Mouse (Mus musculus) neural tube, embryonic 14.5 days (tissue): ENCODE data around the gene Apex2. TPM values are rescaled to one million over a fixed set of nuclear protein-coding genes. Genes with fewer than 3 reads are reported as not detected.
A peak's percentile ranks its signal among the peaks of the same experiment; 100 is the strongest.
"Not testable (repeated sequence)": the region's sequence is repeated elsewhere in the genome, so short reads cannot be mapped to it uniquely, and the experiment has no call there.

ENCODE experiments used
- ATAC-seq: fragments of 200-750 bp; cut with Nextera tagmentation; 2 replicates; pipeline ENCODE4 v1.8.0; 2017; ENCODE audit warnings: low read depth, mild to moderate bottlenecking, moderate TSS enrichment, moderate library complexity
- H3K27ac ChIP-seq: fragments of 300-500 bp; sonication (generic); 2 replicates; pipeline ENCODE4 v1.5.1; 2014; ENCODE audit warnings: low read depth, mild to moderate bottlenecking, control low read depth, low read length, moderate library complexity, mixed read lengths
- H3K27me3 ChIP-seq: fragments of 300-500 bp; sonication (generic); 2 replicates; pipeline ENCODE4 v1.6.1; 2014; ENCODE audit warnings: low read length; ENCODE audit not compliant: control insufficient read depth, insufficient read depth
- H3K36me3 ChIP-seq: fragments of 300-500 bp; sonication (generic); 2 replicates; pipeline ENCODE4 v1.6.1; 2014; ENCODE audit warnings: low read length, mixed read lengths; ENCODE audit not compliant: control insufficient read depth, insufficient read depth
- H3K4me1 ChIP-seq: fragments of 300-500 bp; sonication (generic); 2 replicates; pipeline ENCODE4 v1.6.1; 2014; ENCODE audit warnings: low read length; ENCODE audit not compliant: control insufficient read depth, insufficient read depth
- H3K4me2 ChIP-seq: fragments of 300-500 bp; sonication (generic); 2 replicates; pipeline ENCODE4 v1.6.1; 2014; ENCODE audit warnings: mild to moderate bottlenecking, low read depth, low read length, control low read depth
- H3K4me3 ChIP-seq: fragments of 300-500 bp; sonication (generic); 2 replicates; pipeline ENCODE4 v1.5.1; 2014; ENCODE audit warnings: low read depth, low read length, control low read depth, mixed read lengths
- H3K9ac ChIP-seq: fragments of 300-500 bp; sonication (generic); replicated peaks from 2 replicates; pipeline ENCODE4 v1.6.1; 2014; ENCODE audit warnings: low read depth, mild to moderate bottlenecking, control low read depth, low read length, mixed read lengths
- H3K9me3 ChIP-seq: fragments of 300-500 bp; sonication (generic); 2 replicates; pipeline ENCODE4 v1.6.1; 2016; ENCODE audit warnings: low read length; ENCODE audit not compliant: control insufficient read depth
- WGBS: fragments of 180-500 bp; shearing (Covaris S2); extraction: QIAGEN DNeasy Blood & Tissue Kit; methylation state at CpG from one replicate; pipeline ENCODE4 v1.1.7; 2014; 5-methylcytosine and 5-hydroxymethylcytosine counted together
- polyA plus RNA-seq: library from polyadenylated mRNA; unstranded; fragments of >200 nt; fragmentation: Nextera tagmentation; extraction: Ambion mirVana; gene quantifications from 2 replicates; pipeline ENCODE4 v1.2.1, GENCODE M21; 2014

Gene Apex2
- polyA plus RNA-seq, 1 experiment from 2014 or later, result 19.9 TPM

DNA sequence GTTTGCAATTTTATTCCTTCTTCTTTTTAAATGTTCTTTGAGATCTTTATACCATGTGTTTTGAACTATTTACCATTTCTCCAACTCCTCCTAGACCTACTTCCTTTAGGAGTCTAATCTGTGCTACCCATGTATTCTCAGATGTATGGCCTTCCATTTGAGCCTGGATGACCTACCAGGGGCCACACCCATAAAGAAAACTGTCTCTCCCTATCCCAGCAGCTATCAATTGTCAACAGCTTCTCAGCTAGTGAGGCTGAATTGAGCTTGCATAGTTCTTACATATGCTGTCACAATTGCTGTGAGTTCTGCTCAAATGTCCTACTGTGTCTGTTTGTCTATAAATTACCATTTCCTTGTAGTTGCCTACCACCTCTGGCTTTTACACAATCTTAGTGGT lies 73.7 kb downstream of the Apex2 start:
- Histone ChIP-seq H3K4me1 (no peaks in the 10 kb centered on the region), H3K4me3 (no peak overlapping the region), H3K9ac (no peak overlapping the region), H3K4me2 (no peak overlapping the region), H3K36me3 (no peaks in the 10 kb centered on the region), H3K27me3 (no peaks in the 10 kb centered on the region), H3K9me3 (no peaks in the 10 kb centered on the region), H3K27ac (no peak overlapping the region)
- no peak for ATAC-seq

DNA sequence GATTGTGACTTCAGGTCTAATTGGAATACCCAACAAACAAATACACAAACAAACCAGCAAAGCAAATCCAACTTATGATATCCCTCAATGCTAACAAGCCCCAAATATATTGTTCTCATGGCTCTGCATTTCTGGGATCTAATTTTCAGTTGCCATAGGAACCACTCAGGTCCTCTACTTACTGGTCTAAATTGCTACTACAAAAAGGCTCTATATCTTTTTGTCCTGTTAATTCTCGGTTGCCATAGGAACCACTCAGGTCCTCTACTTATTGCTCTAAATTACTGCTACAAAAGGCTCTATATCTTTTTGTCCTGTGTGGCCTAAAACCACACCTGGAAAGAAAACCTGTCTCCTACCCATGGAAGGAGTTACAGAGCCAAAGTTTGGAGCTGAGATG lies 75.5 kb downstream of the Apex2 start:
- Histone ChIP-seq H3K27ac (no peak overlapping the region), H3K4me2 (no peak overlapping the region), H3K27me3 (no peaks in the 10 kb centered on the region), H3K4me3 (no peak overlapping the region), H3K9ac (no peak overlapping the region), H3K9me3 (no peaks in the 10 kb centered on the region), H3K4me1 (no peaks in the 10 kb centered on the region), H3K36me3 (no peaks in the 10 kb centered on the region)
- WGBS, result 73% methylated on average over 1 of the region's 1 CpGs
- no peak for ATAC-seq

DNA sequence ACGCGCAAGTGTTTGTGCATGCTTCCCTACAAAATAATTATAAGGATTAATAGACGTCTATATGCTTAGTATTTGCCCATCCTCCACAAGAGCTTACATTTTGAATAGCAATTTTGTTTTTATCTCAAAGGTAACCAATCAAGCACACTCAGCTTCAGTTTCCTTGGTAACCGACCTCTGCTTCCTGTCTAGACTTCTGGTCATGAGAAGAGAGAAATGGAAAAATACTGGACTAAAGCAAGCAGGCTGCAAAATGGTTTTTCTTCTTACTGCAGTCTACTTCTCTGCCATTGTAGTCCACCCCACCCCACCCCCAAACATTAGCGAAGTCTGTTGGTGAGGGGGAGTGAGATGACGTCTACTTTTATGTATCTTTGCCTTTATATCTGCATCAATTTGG lies 78.4 kb downstream of the Apex2 start:
- H3K4me1 ChIP-seq, result no peaks in the 10 kb centered on the region
- no peak overlapping the region for H3K27ac ChIP-seq
- H3K27me3 ChIP-seq, result no peaks in the 10 kb centered on the region
- no peak overlapping the region for H3K4me3 ChIP-seq
- no peak overlapping the region for H3K9ac ChIP-seq
- no peak; the same call in 1 of the 2 replicates for ATAC-seq
- WGBS, result 82% methylated on average over 6 of the region's 6 CpGs
- H3K4me2 ChIP-seq, result no peak overlapping the region
- no peaks in the 10 kb centered on the region for H3K36me3 ChIP-seq
- H3K9me3 ChIP-seq, result no peaks in the 10 kb centered on the region

DNA sequence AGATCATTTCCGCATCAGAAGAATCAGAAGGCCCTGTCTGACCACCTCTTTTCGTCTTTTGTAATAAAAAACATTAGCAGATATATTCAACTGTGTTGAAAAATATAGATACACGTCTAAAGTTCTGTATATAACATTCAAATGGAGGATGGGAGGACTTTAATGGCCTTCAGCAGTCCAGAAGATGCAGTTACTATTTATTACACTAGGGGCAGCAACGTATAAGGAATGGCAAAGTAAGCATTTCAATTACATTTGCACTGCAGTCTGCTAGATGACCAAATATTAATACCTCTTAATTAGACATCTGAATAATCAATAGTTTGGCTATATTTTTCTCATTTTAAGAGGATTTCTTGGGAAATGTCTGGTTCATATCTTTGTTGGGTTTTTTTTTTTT lies 79.0 kb downstream of the Apex2 start:
- H3K4me3 ChIP-seq, result no peak overlapping the region
- H3K9ac ChIP-seq, result no peak overlapping the region
- no peaks in the 10 kb centered on the region for H3K9me3 ChIP-seq
- H3K4me1 ChIP-seq, result no peaks in the 10 kb centered on the region
- no peak overlapping the region for H3K4me2 ChIP-seq
- 58% methylated on average over 4 of the region's 4 CpGs for WGBS
- no peak overlapping the region for H3K27ac ChIP-seq
- no peaks in the 10 kb centered on the region for H3K36me3 ChIP-seq
- H3K27me3 ChIP-seq, result no peaks in the 10 kb centered on the region
- ATAC-seq, result 0 out of 2 replicates have a peak, but pooled peaks have one; percentile 24

DNA sequence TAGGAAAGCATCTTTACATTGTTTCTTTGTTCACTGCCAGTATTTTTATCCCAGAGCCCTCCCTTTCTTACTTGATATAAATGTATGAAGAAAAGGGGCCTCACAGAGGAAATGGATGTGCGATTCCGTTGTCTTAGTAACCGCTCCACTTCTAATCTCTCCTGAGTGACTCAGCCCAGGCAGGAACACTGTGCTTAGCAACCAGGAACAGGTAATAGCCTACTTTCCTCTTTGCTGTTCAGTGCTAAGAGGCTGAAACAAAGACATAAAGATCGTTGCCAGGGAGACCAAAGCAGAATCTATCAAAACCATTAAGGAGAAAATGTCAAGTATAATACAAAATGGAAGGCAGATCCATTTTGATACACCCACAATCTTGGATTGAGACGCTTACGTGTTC lies 81.0 kb downstream of the Apex2 start:
- peak; percentile 79; the same call in 1 of the 2 replicates for ATAC-seq
- Histone ChIP-seq H3K4me2 (no peak overlapping the region), H3K27ac (no peak overlapping the region), H3K4me3 (no peak overlapping the region), H3K27me3 (no peaks in the 10 kb centered on the region), H3K4me1 (no peaks in the 10 kb centered on the region), H3K36me3 (no peaks in the 10 kb centered on the region), H3K9me3 (no peaks in the 10 kb centered on the region), H3K9ac (no peak overlapping the region)
- WGBS, result 67% methylated on average over 6 of the region's 6 CpGs

DNA sequence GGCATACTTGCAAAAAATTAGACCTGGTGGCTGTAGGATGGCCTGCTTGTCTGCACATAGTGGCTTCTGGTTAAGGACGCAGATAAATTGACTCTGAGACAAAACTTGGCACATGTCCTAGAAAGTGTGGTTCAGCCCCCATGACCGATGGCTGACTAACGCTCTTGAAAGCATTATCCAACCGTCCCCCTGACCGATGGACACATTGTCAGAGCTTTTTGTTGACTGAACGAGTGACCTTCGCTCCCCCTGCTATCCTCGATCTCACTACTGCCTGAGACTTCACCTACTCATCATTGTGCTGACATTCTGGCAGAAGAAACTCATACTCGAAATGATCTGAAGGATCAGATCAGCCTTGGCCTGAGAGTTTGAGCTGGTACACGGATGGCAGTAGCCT lies 101.9 kb downstream of the Apex2 start:
- H3K4me3 ChIP-seq, H3K9ac ChIP-seq, H3K4me2 ChIP-seq, H3K9me3 ChIP-seq, ATAC-seq, H3K4me1 ChIP-seq, H3K36me3 ChIP-seq, H3K27ac ChIP-seq, H3K27me3 ChIP-seq: not testable (repeated sequence)
- WGBS, result 71% methylated on average over 1 of the region's 10 CpGs

DNA sequence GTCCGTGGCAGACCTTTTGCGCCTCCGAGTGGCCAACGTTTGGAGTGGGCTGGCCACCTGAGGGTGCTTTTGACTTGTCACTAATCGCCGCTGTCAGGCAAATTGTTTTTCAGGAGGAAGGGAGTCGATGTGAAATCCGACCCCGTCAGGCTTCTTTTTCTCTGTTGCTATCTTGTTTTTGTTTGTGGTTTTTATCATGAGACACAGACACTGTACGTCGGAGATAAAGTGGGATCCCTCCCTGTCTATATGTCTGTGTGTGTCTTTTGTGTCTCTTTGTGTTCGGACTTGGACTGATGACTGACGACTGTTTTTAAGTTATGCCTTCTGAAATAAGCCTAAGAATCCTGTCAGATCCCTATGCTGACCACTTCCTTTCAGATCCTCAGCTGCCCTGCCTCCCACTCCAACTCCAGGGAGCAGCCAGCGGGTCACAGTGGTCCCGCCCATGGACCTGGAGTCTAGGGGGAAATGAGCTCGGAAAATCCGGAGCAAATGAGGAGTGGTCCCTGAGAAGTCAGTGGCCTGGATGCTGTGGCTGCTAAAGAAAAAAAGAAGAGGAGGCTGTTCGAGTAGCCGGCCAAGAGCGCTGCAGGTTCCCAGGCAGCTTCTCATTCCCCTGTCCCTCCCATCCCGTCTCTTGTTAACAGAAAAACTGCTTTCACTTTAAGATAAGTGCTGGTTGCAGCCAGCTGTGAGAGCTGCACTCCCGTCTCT lies 103.2 kb downstream of the Apex2 start:
- ATAC-seq, H3K4me1 ChIP-seq, H3K27me3 ChIP-seq, H3K9ac ChIP-seq, H3K9me3 ChIP-seq, H3K27ac ChIP-seq, H3K36me3 ChIP-seq, H3K4me2 ChIP-seq, H3K4me3 ChIP-seq: not testable (repeated sequence)
- WGBS, result 75% methylated on average over 6 of the region's 22 CpGs

DNA sequence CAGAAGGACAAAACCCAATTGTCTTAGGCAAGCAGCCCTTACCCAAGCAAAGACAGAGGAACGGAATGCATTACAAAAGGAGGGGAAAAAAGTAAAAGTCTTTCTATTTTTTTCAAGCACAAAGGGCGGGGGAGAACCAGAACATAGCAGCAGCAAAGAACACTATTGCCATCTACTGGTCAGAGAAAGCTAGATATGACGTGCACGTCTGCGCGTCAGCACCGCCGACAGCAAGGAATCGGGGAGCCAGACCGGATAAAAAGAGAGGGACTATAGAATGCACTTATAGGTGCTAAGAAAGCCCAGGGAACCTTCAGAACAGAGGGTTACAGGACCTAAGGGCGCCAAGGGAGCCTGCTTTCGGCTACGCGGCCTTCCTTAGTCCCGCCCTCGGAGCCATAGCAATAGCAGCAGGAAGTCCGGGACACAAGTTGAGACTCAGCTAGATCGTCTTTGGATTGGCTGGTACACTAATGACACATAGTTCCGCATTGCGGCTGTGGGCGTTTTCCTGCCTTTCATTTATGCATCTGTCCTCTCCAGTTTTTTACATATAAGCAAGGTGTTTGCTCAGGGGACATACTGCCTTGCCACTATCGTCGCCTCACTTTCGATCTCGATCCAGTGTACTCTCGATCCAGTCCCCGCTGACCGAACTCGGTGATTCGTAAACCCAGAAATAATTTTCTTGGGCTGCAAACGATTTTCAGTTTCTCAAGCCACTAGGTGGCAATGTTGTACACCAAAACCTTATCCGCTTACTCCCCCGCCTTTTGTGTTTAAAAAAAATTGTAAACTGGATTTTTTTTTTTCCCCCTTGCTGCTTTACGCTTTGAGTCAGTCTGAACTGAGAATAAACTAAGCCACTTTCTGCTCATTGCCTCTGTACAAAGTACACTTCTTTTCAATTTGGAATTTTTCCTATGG lies 111.6 kb downstream of the Apex2 start:
- peak; percentile 98 for ATAC-seq
- Histone ChIP-seq H3K27ac (peak overlapping the region; percentile 85), H3K27me3 (no peaks in the 10 kb centered on the region), H3K9me3 (no peaks in the 10 kb centered on the region), H3K4me2 (peak overlapping the region; percentile 23; the same call in 1 of the 2 replicates), H3K4me1 (no peaks in the 10 kb centered on the region), H3K4me3 (peak overlapping the region; percentile 40), H3K36me3 (no peaks in the 10 kb centered on the region), H3K9ac (peak overlapping the region; percentile 58)
- WGBS, result 1% methylated on average over 34 of the region's 34 CpGs

DNA sequence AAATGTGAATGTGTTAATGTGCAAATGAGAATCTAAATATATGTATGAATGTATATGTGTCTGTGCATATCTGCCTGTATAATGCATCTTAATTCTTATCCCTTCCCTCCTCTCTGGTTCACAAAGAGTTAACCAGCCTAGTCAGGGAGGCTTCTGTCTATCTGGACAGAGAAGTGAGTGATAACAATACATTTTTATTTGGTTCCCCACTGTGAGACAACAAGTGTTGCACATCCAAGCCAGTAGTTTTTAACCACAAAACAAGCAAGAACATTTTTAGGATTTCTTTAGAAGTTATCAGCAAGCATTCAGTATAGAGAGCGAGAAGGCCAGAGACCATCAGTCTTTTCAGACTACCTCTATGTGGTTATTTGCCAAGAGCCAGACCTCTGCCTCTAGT lies 118.3 kb downstream of the Apex2 start:
- no peaks in the 10 kb centered on the region for H3K27me3 ChIP-seq
- ATAC-seq, result no peak
- 72% methylated on average over 1 of the region's 1 CpGs for WGBS
- no peaks in the 10 kb centered on the region for H3K9me3 ChIP-seq
- H3K4me3 ChIP-seq, result no peak overlapping the region
- no peaks in the 10 kb centered on the region for H3K4me1 ChIP-seq
- H3K27ac ChIP-seq, result no peak overlapping the region
- H3K4me2 ChIP-seq, result no peak overlapping the region
- no peaks in the 10 kb centered on the region for H3K36me3 ChIP-seq
- no peak overlapping the region for H3K9ac ChIP-seq
